Mouse (Mus musculus): ENCODE measurements around the gene Camsap1. TPM values are rescaled to one million over a fixed set of nuclear protein-coding genes. Genes with fewer than 3 reads are reported as not detected.

Camsap1 gene
- polyA plus RNA-seq, 1 experiment from 2014 or later: 11.6 TPM

DNA sequence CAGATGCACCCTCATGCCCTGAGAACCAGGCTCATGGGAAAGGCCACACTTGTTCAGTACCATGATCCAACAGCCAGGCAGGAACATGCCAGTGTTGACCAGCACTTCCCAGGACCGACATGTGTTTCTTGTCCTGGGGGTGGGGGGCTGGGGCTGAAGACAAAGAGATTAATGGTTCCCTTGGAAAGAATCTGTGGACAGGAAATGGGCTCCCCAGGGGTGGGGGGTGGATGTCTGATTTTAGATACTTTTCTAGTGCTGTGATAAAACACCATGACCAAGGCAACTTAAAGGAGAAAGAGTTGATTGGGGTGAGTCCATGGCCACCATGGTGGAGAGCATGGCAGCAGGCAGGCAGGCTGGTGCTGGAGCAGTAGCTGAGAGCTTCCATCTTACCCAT, 100.8 kb downstream of the Camsap1 start:
- no peak overlapping the region for H3K4me2 ChIP-seq

DNA sequence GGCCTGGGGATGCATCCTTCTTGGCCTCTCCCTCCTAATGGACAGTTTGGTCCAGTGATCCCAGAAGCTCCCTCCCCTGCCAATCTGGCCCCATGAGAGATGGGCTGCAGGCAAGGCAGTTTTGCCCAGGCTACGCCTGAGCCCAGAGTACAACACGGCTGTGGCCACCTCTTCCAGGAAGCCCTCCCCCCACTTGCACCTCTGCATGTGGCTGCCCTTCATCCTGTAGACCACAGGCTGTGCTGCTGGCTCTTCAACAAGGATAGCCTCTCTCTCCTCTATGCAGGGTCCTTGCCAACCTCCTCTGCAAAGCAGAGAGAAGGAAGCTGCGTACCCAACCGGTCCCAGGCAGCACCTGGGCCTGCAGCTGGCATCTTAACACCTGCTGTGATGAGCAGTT, 104.0 kb downstream of the Camsap1 start:
- Histone ChIP-seq H3K9ac (no peak overlapping the region), H3K27ac (no peak overlapping the region), H3K4me2 (no peak overlapping the region), H3K36me3 (no peaks in the 10 kb centered on the region), H3K4me3 (no peak overlapping the region), H3K27me3 (peaks cover 42% of the 10 kb centered on the region), H3K4me1 (replicated peaks) (peaks cover 8% of the 10 kb centered on the region), H3K9me3 (replicated peaks) (no peaks in the 10 kb centered on the region)
- 51% methylated on average over 4 of the region's 4 CpGs for WGBS
- ATAC-seq (replicated peaks; ENCODE audit: insufficient number of reproducible peaks, insufficient read depth, low FRiP score, low read depth): no peak

More for the DNA sequence above, 100.8 kb downstream of the Camsap1 start:
- Histone ChIP-seq H3K27ac (no peak overlapping the region), H3K9ac (no peak overlapping the region), H3K27me3 (peaks cover 38% of the 10 kb centered on the region), H3K4me1 (replicated peaks) (peaks cover 7% of the 10 kb centered on the region), H3K36me3 (no peaks in the 10 kb centered on the region), H3K9me3 (replicated peaks) (no peaks in the 10 kb centered on the region), H3K4me3 (no peak overlapping the region)
- ATAC-seq (replicated peaks; ENCODE audit: insufficient number of reproducible peaks, insufficient read depth, low FRiP score, low read depth): no peak
- WGBS: 22% methylated on average over 1 of the region's 1 CpGs

DNA sequence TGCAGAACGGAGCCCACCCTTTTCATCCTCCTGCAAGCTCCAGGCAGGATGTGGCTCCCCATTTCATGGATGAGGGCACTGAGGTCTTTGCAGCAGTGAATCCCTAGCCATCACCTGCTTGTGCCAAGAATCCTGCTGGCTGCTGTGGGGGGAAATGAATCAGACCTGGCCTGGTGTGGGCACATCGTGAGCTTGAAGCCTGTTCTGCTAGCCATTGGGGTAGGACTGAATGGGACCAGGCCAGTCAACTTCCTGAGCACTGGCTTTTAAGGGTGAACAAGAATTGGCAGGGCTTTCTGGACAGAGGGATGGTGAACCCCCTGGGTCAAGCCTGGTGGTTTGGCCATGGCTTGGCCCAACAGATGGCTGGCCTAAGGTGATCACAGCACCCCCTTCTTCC, 104.6 kb downstream of the Camsap1 start:
- no peak for ATAC-seq (replicated peaks; ENCODE audit: insufficient number of reproducible peaks, insufficient read depth, low FRiP score, low read depth)
- no peak overlapping the region for H3K4me3 ChIP-seq
- no peaks in the 10 kb centered on the region for H3K36me3 ChIP-seq
- H3K4me1 ChIP-seq (replicated peaks): peaks cover 8% of the 10 kb centered on the region
- H3K4me2 ChIP-seq: no peak overlapping the region
- H3K9ac ChIP-seq: no peak overlapping the region
- H3K27me3 ChIP-seq: peaks cover 45% of the 10 kb centered on the region
- H3K27ac ChIP-seq: no peak overlapping the region
- 67% methylated on average over 2 of the region's 2 CpGs for WGBS
- no peaks in the 10 kb centered on the region for H3K9me3 ChIP-seq (replicated peaks)

DNA sequence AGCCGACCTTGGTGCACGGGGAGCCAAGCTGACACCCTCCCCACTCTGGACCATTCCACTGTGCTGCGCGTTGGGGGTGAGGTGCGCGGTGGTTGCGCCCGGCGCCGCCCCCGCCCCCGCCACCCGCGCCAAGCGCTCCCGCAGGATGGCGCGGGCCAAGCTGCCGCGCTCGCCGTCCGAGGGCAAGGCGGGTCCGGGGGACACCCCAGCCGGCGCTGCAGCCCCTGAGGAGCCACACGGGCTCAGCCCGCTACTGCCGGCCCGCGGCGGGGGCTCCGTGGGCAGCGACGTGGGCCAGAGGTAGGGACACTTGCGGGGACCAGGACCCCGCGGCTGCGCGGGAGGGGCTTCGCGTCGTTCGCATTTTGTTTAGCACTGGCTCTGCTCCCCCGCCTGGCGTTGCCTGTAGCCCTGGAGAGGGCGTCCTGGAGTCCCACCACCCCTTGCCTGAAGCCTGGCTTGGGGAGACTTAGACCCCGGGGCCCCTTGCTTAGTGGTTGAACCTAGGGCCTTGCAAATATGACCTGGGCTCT, 105.3 kb downstream of the Camsap1 start:
- 4% methylated on average over 48 of the region's 49 CpGs for WGBS
- H3K4me3 ChIP-seq: peak overlapping the region; percentile 31
- H3K27ac ChIP-seq: no peak overlapping the region
- H3K4me1 ChIP-seq (replicated peaks): peaks cover 8% of the 10 kb centered on the region
- no peak overlapping the region for H3K9ac ChIP-seq
- ATAC-seq (replicated peaks; ENCODE audit: insufficient number of reproducible peaks, insufficient read depth, low FRiP score, low read depth): no peak
- no peaks in the 10 kb centered on the region for H3K36me3 ChIP-seq
- H3K4me2 ChIP-seq: peak overlapping the region; percentile 53
- H3K9me3 ChIP-seq (replicated peaks): no peaks in the 10 kb centered on the region
- H3K27me3 ChIP-seq: peaks cover 45% of the 10 kb centered on the region

DNA sequence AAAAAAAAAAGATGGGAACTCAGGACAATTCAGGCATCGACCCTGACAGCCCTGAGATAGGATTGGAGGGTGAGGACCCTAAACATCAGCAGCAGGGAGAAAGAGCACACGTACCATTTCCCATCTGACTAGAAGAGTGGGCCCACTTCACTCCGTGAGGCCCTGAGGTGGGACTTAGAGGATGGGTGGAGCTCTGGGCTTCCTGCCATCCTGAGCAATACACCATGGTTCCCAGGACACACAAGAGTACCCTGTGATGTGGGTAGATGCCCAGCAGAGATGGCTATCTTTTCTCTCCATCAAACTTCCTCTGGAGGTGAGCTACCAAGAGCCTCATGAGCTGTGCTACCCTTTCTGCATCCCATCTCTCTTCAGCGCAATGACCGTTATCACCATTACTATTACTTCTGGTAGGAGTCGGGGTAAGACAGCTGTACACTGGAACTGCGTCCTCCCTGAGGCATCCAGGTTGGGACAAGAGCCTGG, 105.8 kb downstream of the Camsap1 start:
- WGBS: 30% methylated on average over 7 of the region's 7 CpGs
- no peaks in the 10 kb centered on the region for H3K36me3 ChIP-seq
- H3K27me3 ChIP-seq: peaks cover 45% of the 10 kb centered on the region
- H3K4me3 ChIP-seq: peak overlapping the region; percentile 31
- no peak overlapping the region for H3K27ac ChIP-seq
- no peak overlapping the region for H3K9ac ChIP-seq
- ATAC-seq (replicated peaks; ENCODE audit: insufficient number of reproducible peaks, insufficient read depth, low FRiP score, low read depth): no peak
- H3K4me2 ChIP-seq: peak overlapping the region; percentile 53
- H3K4me1 ChIP-seq (replicated peaks): peaks cover 8% of the 10 kb centered on the region
- H3K9me3 ChIP-seq (replicated peaks): no peaks in the 10 kb centered on the region

Other genes with a start within 250 kb of the Camsap1 start
- not detected in 2 replicates for gene Obp2b, start 246.3 kb downstream of the Camsap1 start, polyA plus RNA-seq (2015; fragmentation: Nextera tagmentation; extraction: Ambion mirVana)
- not detected in 2 replicates for gene Lcn3, start 217.7 kb downstream of the Camsap1 start, polyA plus RNA-seq (2015; fragmentation: Nextera tagmentation; extraction: Ambion mirVana)
- not detected in 2 replicates for gene Lcn11, start 206.3 kb downstream of the Camsap1 start, polyA plus RNA-seq (2015; fragmentation: Nextera tagmentation; extraction: Ambion mirVana)
- gene Gm13539, start 201.0 kb downstream of the Camsap1 start, polyA plus RNA-seq (2015; fragmentation: Nextera tagmentation; extraction: Ambion mirVana): not detected in 2 replicates
- gene Glt6d1, start 167.4 kb downstream of the Camsap1 start, polyA plus RNA-seq (2015; fragmentation: Nextera tagmentation; extraction: Ambion mirVana): not detected in 2 replicates
- not detected in 2 replicates for gene Lcn9, start 160.1 kb downstream of the Camsap1 start, polyA plus RNA-seq (2015; fragmentation: Nextera tagmentation; extraction: Ambion mirVana)
- not detected in 2 replicates for gene Sohlh1, start 136.0 kb downstream of the Camsap1 start, polyA plus RNA-seq (2015; fragmentation: Nextera tagmentation; extraction: Ambion mirVana)
- gene Kcnt1, start 119.5 kb downstream of the Camsap1 start, polyA plus RNA-seq (2015; fragmentation: Nextera tagmentation; extraction: Ambion mirVana): 0.57 TPM in 1 of 2 replicates, not detected in the other
- gene Ubac1, start 38.5 kb upstream of the Camsap1 start, polyA plus RNA-seq (2015; fragmentation: Nextera tagmentation; extraction: Ambion mirVana): 105 and 107 TPM in 2 replicates
- gene Nacc2, start 139.9 kb upstream of the Camsap1 start, polyA plus RNA-seq (2015; fragmentation: Nextera tagmentation; extraction: Ambion mirVana): 5.2 and 8.0 TPM in 2 replicates
- gene Lhx3, start 225.0 kb upstream of the Camsap1 start, polyA plus RNA-seq (2015; fragmentation: Nextera tagmentation; extraction: Ambion mirVana): not detected in 2 replicates